Mouse (Mus musculus) hindbrain, embryonic 15.5 days (tissue): ENCODE data around the gene Tfrc. TPM values are rescaled to one million over a fixed set of nuclear protein-coding genes. Genes with fewer than 3 reads are reported as not detected.

Source experiments
- ATAC-seq: fragments of 200-750 bp; cut with Nextera tagmentation; 2 replicates; pipeline ENCODE4 v1.8.0; 2017; ENCODE audit warnings: low read depth, moderate number of reproducible peaks, moderate TSS enrichment; ENCODE audit not compliant: low FRiP score
- H3K27ac ChIP-seq: fragments of 300-500 bp; sonication (generic); replicated peaks from 2 replicates; pipeline ENCODE4 v1.5.1; 2015; ENCODE audit warnings: mild to moderate bottlenecking, inconsistent platforms
- H3K27me3 ChIP-seq: fragments of 300-500 bp; sonication (generic); 2 replicates; pipeline ENCODE4 v1.6.1; 2015; ENCODE audit warnings: control low read depth, inconsistent platforms
- H3K36me3 ChIP-seq: fragments of 300-500 bp; sonication (generic); 2 replicates; pipeline ENCODE4 v1.6.1; 2015; ENCODE audit warnings: control low read depth, inconsistent platforms
- H3K4me1 ChIP-seq: fragments of 300-500 bp; sonication (generic); replicated peaks from 2 replicates; pipeline ENCODE4 v1.6.1; 2015; ENCODE audit warnings: control low read depth, inconsistent platforms
- H3K4me2 ChIP-seq: fragments of 300-500 bp; sonication (generic); 2 replicates; pipeline ENCODE4 v1.6.1; 2015; ENCODE audit warnings: moderate library complexity, mild to moderate bottlenecking, inconsistent platforms
- H3K4me3 ChIP-seq: fragments of 300-500 bp; sonication (generic); 2 replicates; pipeline ENCODE4 v1.5.1; 2015; ENCODE audit warnings: mild to moderate bottlenecking, inconsistent platforms
- H3K9ac ChIP-seq: fragments of 300-500 bp; sonication (generic); 2 replicates; pipeline ENCODE4 v1.6.1; 2015; ENCODE audit warnings: inconsistent platforms
- H3K9me3 ChIP-seq: fragments of 300-500 bp; sonication (generic); 2 replicates; pipeline ENCODE4 v1.6.1; 2016; ENCODE audit warnings: control low read depth, inconsistent platforms
- WGBS: fragments of 180-500 bp; shearing (Covaris S2); methylation state at CpG from one replicate; pipeline ENCODE4 v1.1.7; 2015; 5-methylcytosine and 5-hydroxymethylcytosine counted together
- polyA plus RNA-seq: library from polyadenylated mRNA; unstranded; fragments of >200 nt; fragmentation: Nextera tagmentation; extraction: Ambion mirVana; gene quantifications from 2 replicates; pipeline ENCODE4 v1.2.1, GENCODE M21; 2015

The Tfrc gene
- polyA plus RNA-seq, 1 experiment from 2014 or later, result 33.5 TPM

DNA sequence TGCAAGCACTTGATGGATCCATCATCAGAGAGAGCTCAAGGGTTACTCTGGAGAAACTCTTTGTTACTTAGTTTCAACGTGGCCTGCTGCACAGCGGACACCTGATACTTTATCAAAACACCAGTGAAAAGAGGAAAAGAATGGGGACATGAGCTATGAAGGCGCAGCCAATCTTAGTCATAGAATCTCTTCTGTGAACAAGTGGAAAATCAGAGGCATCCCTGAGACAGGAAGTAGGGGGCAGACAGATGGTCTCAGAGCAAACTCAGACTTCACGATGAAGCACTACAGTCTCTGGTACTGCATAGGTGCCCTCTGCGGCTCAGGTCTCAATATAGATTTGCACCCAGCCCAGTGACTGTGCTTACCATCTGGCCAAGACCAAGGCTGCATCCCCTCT lies 14.0 kb upstream of the Tfrc start:
- H3K27ac ChIP-seq, result no peak overlapping the region
- H3K27me3 ChIP-seq, result no peaks in the 10 kb centered on the region
- H3K9me3 ChIP-seq, result no peaks in the 10 kb centered on the region
- 84% methylated on average over 5 of the region's 5 CpGs for WGBS
- no peaks in the 10 kb centered on the region for H3K4me1 ChIP-seq
- no peak overlapping the region for H3K4me3 ChIP-seq
- ATAC-seq, result no peak
- H3K4me2 ChIP-seq, result no peak overlapping the region
- no peak overlapping the region for H3K9ac ChIP-seq
- no peaks in the 10 kb centered on the region for H3K36me3 ChIP-seq

DNA sequence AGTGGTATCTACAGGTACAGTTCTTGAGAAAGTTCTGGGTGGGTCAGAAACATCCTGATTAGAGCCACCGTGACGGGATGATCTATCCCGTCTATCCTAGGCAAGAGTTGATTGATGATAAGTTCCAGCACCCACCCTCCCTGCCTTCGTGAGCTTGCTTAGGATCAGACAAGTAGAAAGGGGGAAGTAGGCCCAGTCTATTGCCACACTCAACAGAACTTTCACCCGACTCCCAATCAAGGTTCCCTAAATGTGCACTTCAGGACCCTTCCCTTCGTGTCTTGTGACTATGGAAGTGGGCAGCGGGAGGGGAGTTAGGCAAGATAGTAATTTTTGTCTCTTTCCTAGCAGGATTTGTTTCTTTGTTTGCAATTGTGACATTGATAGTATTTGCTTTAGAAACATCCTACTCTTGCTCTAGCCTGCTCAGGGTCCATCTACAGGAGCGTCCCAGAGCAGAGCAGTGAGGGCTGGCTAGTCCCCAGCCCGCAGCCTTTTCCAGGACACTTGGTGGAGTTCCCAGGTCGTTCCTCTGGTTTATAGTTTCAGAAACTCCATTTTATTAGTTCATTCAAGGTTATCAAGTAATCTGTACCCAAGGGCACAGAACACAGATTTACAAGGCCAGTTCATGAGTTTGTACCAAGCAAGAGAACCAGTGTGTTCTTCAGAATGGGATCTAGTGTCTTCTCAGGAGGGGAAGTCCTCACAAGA lies 13.4 kb upstream of the Tfrc start:
- Histone ChIP-seq H3K9me3 (no peaks in the 10 kb centered on the region), H3K4me2 (no peak overlapping the region), H3K27ac (no peak overlapping the region), H3K9ac (no peak overlapping the region), H3K4me1 (no peaks in the 10 kb centered on the region), H3K27me3 (no peaks in the 10 kb centered on the region), H3K4me3 (no peak overlapping the region), H3K36me3 (no peaks in the 10 kb centered on the region)
- 86% methylated on average over 10 of the region's 10 CpGs for WGBS
- ATAC-seq, result no peak

DNA sequence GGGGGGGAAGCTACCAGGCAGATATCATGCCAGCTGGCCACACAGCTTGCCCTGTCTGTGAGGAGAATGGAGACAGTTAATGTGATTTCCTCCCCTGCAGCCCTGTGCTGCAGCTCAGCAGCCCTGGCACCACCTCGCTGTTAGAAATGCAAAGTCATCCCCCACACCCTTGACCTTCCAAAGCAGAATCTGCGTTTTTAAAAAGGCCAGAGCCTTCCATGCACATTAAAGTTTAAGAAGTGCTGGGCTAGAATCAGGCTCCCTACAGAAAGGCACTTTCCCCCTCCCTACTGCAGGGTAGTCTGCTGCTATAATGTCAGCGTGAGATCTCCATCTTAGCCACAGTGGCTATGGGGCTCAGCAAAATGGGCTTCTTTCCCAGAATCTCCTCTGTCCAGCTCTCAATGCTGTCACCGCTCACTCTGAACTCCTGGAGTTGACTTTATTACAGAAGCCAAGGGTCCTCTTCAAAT lies 10.8 kb upstream of the Tfrc start:
- peak overlapping the region; percentile 58 for H3K27ac ChIP-seq
- ATAC-seq, result peak; percentile 86
- H3K36me3 ChIP-seq, result no peaks in the 10 kb centered on the region
- no peaks in the 10 kb centered on the region for H3K27me3 ChIP-seq
- no peak overlapping the region for H3K9ac ChIP-seq
- H3K4me3 ChIP-seq, result no peak overlapping the region
- H3K9me3 ChIP-seq, result no peaks in the 10 kb centered on the region
- WGBS, result 22% methylated on average over 4 of the region's 4 CpGs
- H3K4me1 ChIP-seq, result no peaks in the 10 kb centered on the region
- 0 out of 2 replicates have a peak overlapping the region, but pooled peaks have one; percentile 7 for H3K4me2 ChIP-seq

DNA sequence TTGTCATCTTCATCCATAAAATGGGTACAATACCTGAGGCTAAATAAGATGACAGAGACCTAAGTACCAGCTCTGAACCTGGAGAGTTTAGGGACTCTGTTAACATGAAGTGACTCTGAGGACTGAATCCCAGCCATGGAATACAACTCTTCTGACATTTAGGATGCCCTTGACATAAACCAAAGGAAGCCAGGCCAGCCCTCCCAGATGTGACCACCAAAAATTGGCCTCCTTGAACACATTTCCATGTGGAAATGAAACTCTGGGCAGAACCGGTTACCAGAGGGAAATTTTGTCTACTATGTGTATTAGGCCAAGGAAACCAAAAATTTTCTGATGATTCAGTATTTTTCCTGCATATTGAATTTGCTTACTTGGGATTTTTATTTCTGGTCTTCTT lies 9.6 kb upstream of the Tfrc start:
- Histone ChIP-seq H3K9me3 (no peaks in the 10 kb centered on the region), H3K4me2 (no peak overlapping the region), H3K27ac (no peak overlapping the region), H3K9ac (no peak overlapping the region), H3K27me3 (no peaks in the 10 kb centered on the region), H3K4me3 (no peak overlapping the region), H3K4me1 (no peaks in the 10 kb centered on the region), H3K36me3 (no peaks in the 10 kb centered on the region)
- WGBS, result 95% methylated on average over 1 of the region's 1 CpGs
- no peak for ATAC-seq

DNA sequence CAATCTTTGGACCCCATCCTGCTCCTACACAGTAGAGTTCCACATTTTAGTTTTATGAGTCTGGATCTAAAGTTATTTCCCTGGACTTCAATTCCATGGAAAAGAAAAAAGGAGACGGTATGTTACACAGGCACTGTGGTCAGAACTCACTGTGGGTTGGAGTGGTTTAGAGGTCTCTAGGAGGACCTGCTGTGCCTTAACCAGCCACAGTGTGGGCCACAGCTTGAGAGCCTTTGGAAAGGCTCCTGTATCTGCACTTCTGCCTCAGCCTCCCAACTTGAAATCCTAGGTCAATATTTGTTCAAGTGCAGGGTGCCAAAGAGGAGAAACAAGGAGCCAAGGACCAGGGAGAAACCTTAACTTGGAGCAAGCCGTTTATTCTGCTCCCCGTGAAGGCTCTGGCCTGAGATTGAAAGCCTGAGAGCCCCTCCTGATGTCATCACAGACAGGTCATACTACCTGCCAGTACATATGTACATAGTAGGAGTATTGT lies 6.5 kb upstream of the Tfrc start:
- H3K4me2 ChIP-seq, result no peak overlapping the region
- no peaks in the 10 kb centered on the region for H3K36me3 ChIP-seq
- H3K27ac ChIP-seq, result no peak overlapping the region
- no peak overlapping the region for H3K9ac ChIP-seq
- no peaks in the 10 kb centered on the region for H3K4me1 ChIP-seq
- H3K4me3 ChIP-seq, result no peak overlapping the region
- H3K9me3 ChIP-seq, result no peaks in the 10 kb centered on the region
- WGBS, result 79% methylated on average over 3 of the region's 3 CpGs
- no peak for ATAC-seq
- no peaks in the 10 kb centered on the region for H3K27me3 ChIP-seq

DNA sequence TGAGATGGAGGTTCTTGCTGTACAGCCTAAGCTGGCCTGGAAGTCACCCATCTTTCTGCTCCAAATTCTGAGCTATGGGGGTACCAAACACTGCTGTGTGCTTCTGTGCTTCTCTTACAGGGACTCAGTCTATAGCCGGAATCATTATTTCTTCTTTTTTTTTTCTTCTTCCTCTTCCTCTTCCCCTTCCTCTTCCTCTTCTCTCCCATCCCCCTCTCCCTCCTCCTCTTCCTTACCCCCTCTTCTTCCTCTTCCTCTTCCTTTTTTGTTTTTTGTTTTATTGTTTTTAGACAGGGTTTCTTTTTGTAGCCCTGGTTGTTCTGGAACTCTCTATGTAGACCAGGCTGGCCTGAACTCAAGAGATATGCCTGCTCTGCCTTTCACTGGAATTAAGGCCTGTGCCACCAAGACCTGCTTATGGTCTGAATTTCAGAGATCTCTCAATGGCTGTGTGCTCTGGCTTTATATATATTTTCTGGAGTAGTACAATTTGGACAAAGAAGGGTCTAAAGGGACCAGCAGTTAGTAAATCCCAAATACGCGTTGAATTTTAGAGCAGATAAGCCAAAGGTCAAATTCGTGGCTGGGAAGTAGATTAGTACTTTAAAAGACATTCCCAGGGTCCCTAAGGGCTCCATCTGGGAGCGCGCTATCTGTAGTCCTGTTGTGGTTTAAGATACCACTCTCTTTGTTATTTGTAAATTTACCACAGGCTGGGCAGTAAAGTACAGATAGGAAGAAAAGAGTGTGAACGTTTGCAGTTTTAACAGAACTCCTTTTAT lies 967 bp upstream of the Tfrc start:
- WGBS, result 63% methylated on average over 7 of the region's 7 CpGs
- Histone ChIP-seq H3K36me3 (no peaks in the 10 kb centered on the region), H3K27ac (no peak overlapping the region), H3K9me3 (no peaks in the 10 kb centered on the region), H3K4me1 (peaks cover 22% of the 10 kb centered on the region), H3K4me2 (peak overlapping the region; percentile 67), H3K9ac (peak overlapping the region; percentile 35; the same call in 1 of the 2 replicates), H3K27me3 (no peaks in the 10 kb centered on the region), H3K4me3 (peak overlapping the region; percentile 79)
- ATAC-seq, result no peak

DNA sequence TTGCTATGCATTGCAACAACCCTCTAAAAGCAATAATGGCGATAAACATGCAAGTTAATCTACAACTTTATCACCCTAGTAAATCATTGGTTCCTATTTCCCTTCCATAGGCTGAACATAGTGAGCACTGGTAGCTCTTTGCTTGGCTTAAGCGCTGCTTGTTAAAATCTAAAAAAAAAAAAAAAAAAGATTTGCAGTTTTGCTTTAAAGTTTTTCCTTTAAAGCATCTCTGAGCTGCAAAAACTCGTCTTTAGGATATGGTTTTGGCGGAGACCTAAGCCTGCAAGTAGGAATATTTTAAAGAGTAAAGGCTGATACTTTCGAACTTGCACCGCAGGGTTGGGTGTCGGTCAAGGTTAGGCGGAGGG lies 392 bp upstream of the Tfrc start:
- no peak for ATAC-seq
- no peaks in the 10 kb centered on the region for H3K27me3 ChIP-seq

DNA sequence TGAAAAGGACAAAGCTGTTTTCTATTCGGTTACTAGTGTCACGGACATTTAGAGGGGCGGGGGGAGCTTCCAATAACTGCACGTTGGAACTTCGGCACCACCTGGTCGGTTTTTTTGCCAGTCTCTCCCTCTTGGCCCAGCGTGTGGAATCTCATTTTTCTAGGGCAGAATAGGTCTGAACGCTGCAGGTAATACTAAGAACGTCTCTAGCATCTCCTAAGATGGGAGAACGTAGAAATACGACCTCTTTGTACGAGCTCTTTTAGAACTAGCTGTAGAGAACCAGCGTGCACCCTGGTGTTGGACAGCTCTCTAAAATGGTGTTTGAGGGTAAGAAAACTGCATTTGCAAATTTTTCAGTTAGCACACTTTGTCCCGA lies 670 bp downstream of the Tfrc start:
- H3K4me3 ChIP-seq, result peak overlapping the region; percentile 79
- H3K9ac ChIP-seq, result peak overlapping the region; percentile 75
- H3K4me2 ChIP-seq, result peak overlapping the region; percentile 67
- H3K4me1 ChIP-seq, result peaks cover 22% of the 10 kb centered on the region
- H3K9me3 ChIP-seq, result no peaks in the 10 kb centered on the region
- peaks cover under 1% of the 10 kb centered on the region; the same call in 1 of the 2 replicates for H3K36me3 ChIP-seq
- H3K27ac ChIP-seq, result peak overlapping the region; percentile 92
- WGBS, result under 1% methylated on average over 14 of the region's 14 CpGs
- ATAC-seq, result no peak
- no peaks in the 10 kb centered on the region for H3K27me3 ChIP-seq

More for the DNA sequence above, 392 bp upstream of the Tfrc start:
- Histone ChIP-seq H3K9ac (peak overlapping the region; percentile 35), H3K4me2 (peak overlapping the region; percentile 67), H3K36me3 (no peaks in the 10 kb centered on the region), H3K27ac (peak overlapping the region; percentile 92), H3K4me1 (peaks cover 22% of the 10 kb centered on the region), H3K9me3 (no peaks in the 10 kb centered on the region), H3K4me3 (peak overlapping the region; percentile 79)
- WGBS, result 10% methylated on average over 8 of the region's 8 CpGs

DNA sequence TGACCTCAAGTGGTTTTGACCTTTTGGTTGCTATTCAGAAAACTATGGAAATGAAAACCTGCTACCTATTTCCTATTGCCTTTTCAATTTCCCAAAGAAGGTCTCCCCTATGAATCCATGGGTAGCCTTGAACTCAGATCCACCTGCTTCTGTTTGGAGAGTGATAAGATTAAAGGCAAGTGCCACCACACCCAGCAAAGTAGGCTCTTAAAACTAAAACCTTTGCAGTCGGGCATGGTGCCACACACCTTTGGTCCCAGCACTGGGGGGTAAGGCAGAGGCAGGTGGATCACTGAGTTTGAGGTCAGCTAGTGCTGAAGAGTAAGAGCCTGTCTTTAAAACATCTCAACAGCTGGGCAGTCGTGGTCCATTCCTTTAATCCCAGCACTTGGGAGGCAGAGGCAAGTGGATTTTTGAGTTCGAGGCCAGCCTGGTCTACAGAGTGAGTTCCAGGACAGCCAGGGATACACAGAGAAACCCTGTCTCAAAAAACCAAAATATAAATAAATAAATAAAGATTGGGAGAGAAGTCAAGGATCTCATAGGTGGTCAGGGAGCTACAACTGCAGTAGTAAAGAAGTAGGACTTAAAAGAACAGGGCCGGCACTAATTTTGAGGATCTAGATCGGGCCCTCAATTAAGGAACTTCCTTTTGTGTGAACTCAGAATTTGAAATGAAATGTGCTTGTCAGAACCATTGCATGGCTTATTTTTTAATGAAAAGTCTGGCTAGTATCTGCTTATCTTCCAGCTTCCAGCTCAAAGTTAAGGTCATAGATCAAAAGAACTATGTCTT lies 1.9 kb downstream of the Tfrc start:
- H3K36me3 ChIP-seq, result peaks cover 12% of the 10 kb centered on the region
- peak overlapping the region; percentile 79 for H3K4me3 ChIP-seq
- H3K4me2 ChIP-seq, result peak overlapping the region; percentile 67
- H3K9ac ChIP-seq, result 0 out of 2 replicates have a peak overlapping the region, but pooled peaks have one; percentile 75
- ATAC-seq, result no peak
- WGBS, result 84% methylated on average over 5 of the region's 5 CpGs
- peaks cover 22% of the 10 kb centered on the region for H3K4me1 ChIP-seq
- no peaks in the 10 kb centered on the region for H3K27me3 ChIP-seq
- H3K9me3 ChIP-seq, result no peaks in the 10 kb centered on the region
- no peak overlapping the region for H3K27ac ChIP-seq

DNA sequence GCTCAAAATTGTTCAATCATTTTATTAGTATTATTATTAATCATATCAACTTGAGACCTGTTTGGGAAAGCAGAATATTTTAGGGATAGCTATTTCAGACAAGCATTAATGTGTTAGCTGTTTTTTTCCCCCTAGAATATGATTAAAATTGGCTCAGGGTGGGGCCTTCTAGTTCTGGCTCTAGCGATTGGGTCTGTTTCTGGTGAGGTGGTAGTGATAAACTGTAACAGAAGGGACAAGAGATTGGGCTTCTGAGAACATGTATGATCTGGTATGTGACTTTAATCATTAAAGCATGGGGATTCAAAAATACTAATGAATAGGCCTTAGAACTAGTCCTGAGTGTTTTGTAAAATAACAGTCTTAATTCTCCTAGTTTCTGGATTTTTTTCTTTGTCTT lies 3.3 kb downstream of the Tfrc start:
- no peak for ATAC-seq
- WGBS, result 90% methylated on average over 1 of the region's 1 CpGs

DNA sequence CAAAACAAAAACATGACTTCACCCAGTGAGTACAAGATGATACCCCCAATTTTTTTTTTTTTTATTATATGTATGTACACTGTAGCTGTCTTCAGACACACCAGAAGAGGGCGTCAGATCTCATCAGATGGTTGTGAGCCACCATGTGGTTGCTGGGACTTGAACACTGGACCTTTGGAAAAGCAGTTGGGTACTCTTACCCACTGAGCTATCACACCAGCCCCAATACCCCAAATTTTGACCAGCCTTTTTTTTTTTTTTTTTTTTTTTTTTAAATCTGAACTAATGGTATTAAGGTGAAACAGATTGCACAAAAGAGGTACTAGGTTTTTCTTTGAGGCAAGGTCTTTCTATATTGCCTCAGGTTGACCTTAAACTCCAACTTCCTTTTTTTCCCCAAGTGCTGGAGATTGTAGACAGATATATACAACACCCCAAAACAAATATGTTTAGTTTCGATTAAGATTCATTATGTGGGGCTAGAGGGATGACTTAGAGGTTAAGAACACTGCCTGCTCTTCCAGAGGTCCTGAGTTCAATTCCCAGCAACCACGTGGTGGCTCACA lies 4.6 kb downstream of the Tfrc start:
- 89% methylated on average over 3 of the region's 3 CpGs for WGBS
- ATAC-seq, result no peak
- Histone ChIP-seq H3K36me3 (peaks cover 33% of the 10 kb centered on the region), H3K9me3 (no peaks in the 10 kb centered on the region), H3K9ac (no peak overlapping the region), H3K4me1 (peaks cover 18% of the 10 kb centered on the region), H3K27me3 (no peaks in the 10 kb centered on the region), H3K4me3 (no peak overlapping the region), H3K4me2 (no peak overlapping the region), H3K27ac (no peak overlapping the region)

More for the DNA sequence above, 3.3 kb downstream of the Tfrc start:
- Histone ChIP-seq H3K27me3 (no peaks in the 10 kb centered on the region), H3K4me3 (no peak overlapping the region), H3K36me3 (peaks cover 25% of the 10 kb centered on the region), H3K4me1 (peaks cover 22% of the 10 kb centered on the region), H3K4me2 (no peak overlapping the region), H3K9ac (no peak overlapping the region), H3K9me3 (no peaks in the 10 kb centered on the region), H3K27ac (no peak overlapping the region)
